Mouse (Mus musculus) G1E-ER4 (cell line): ENCODE measurements around the gene Slc24a3. TPM values are rescaled to one million over a fixed set of nuclear protein-coding genes. Genes with fewer than 3 reads are reported as not detected.

ENCODE experiments used
- GATA1 ChIP-seq: IDR thresholded peaks from one replicate; pipeline ENCODE4 v1.8.0; 2012; ENCODE audit warnings: low read length, inconsistent platforms
- polyA plus RNA-seq: library from polyadenylated mRNA; stranded (reverse); fragments of >175 nt; gene quantifications from 2 replicates; pipeline ENCODE4 v1.2.3, GENCODE M21; 2012

Gene Slc24a3
- polyA plus RNA-seq, 1 experiment = not detected

DNA sequence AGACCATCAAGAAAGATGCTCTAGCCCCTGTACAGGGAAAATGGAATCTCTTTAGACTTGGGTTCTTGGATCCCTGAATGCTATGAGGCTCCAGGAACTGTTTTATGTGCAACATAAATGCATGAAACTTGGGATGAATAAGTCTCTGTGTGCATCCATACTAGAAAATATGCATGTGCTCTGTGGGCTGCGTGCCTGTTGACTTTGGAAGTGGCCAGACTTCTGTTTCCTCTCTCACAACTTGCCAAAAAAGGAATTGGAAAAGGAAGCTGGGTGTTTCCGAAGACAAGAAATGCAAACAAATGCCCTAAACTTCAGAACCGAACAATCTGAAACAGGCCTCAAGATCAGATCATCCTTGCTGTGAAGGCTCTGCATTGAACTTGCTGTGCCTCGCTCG lies 466.3 kb downstream of the Slc24a3 start:
- TF ChIP-seq GATA1 = no peak

GRCm38 (mm10) chr2:145640255-145640984 lies 472.9 kb downstream of the Slc24a3 start:
- TF ChIP-seq GATA1 = no peak

GRCm38 (mm10) chr2:145655373-145655960 lies 487.9 kb downstream of the Slc24a3 start:
- TF ChIP-seq GATA1 = no peak

- TF ChIP-seq GATA1 = no peak
Observed at GRCm38 (mm10) chr2:145656121-145656520, 488.6 kb downstream of the Slc24a3 start.

- no peak for TF ChIP-seq GATA1
Observed at GRCm38 (mm10) chr2:145656716-145657115, 489.2 kb downstream of the Slc24a3 start.

- TF ChIP-seq GATA1 = no peak
Observed at GRCm38 (mm10) chr2:145661242-145661641, 493.7 kb downstream of the Slc24a3 start.

DNA sequence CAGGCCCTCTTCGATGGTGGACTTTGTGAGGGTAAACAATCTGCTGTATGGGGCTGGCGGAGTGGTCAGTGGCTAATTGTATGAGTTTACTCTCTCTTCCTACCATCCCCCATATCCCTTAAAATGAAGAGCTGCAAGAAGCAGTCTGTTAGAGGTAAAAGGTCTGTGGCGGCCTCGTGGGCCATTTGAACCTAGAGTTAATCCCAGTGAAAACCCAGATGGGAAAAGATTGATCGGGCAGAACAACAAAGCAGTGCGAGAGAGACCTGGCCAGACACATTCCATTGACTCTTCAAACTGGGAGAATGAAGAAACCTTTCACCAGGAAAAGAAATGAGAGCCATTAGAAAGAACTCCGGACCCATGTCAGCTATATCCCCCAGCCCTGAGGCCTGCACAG lies 496.3 kb downstream of the Slc24a3 start:
- TF ChIP-seq GATA1 = no peak

GRCm38 (mm10) chr2:145664311-145664710 lies 496.8 kb downstream of the Slc24a3 start:
- no peak for TF ChIP-seq GATA1

- no peak for TF ChIP-seq GATA1
Observed at GRCm38 (mm10) chr2:145668135-145668534, 500.6 kb downstream of the Slc24a3 start.

DNA sequence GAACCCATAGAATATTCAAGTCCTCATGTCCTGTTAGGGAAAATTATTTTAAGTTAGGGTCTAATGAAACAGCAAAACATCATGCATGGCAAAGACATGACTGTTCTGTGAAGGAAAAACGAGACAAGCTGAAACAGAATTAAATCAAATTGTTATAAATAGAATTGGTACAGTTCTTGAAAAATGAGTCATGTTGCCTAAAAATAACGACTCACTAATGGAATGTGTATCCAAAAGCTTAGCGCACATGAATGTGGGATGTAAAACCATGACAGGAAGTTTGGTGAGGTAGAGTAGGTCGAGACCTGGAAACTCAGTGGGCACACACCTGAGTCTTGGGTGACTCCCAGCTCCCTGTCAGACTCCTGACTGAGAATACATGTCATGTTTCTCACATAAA lies 502.6 kb downstream of the Slc24a3 start:
- no peak for TF ChIP-seq GATA1

GRCm38 (mm10) chr2:145674496-145675141 lies 507.1 kb downstream of the Slc24a3 start:
- no peak for TF ChIP-seq GATA1

- no peak for TF ChIP-seq GATA1
Observed at GRCm38 (mm10) chr2:145675142-145675755, 507.7 kb downstream of the Slc24a3 start, which contains the start of gene Rin2. Rin2 (plus strand) TSS chr2:145675215.

DNA sequence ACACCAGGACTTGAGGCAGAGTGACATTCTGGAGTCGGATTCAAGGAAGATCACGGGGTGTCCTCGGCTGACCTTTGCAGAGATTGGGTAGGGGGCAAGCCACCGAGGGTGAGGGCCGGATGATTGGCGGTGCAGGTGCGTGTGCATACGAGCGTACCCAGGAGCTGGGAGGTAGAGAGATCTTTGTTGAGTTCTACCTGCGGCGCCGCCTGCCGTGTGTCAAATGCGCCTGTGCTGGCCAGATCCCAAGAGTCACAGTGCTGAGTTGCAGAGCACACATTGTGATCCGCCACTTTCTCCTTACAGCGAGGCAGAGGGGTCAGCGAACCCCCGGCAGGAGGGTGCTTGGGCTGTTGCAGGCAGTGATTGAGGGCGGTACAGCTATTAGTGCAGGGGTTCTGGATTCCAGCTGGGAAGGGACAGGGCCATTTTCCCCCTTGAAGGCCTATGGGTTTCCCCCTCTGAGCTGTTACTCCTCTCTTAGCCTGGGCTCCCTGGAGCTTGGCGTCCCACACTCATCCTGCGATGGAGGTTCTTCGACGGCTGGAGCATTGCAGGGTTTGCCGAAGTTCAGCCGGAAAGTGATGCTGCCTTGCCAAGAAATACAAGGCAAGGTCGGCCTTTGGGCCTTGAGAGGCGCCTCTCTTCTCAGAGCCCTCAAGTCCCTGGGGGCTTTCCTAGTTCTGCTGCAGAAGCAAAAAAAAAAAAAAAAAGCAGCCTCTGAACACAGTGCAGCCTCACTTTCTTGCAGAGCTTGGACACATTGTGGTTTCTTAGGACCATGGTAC lies 508.4 kb downstream of the Slc24a3 start:
- no peak for TF ChIP-seq GATA1

DNA sequence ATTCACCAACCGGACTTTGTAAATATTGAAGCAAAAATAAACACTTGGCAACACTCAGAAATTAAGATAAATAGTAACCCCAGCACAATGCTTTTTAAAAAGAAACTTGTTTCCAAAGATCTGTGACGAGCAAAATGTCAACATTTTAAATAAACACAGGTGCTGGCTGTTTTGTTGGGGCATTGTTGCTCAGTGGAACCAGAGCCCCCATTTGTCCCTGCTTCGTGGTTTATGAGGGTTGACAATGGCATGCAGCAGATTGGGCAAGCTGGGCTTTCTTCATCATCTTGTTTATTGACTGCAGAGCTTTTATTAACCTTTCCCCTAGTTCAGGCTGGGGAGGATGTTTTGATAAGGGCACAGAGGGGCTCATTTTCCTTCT lies 509.0 kb downstream of the Slc24a3 start:
- no peak for TF ChIP-seq GATA1

GRCm38 (mm10) chr2:145676936-145677335 lies 509.4 kb downstream of the Slc24a3 start:
- TF ChIP-seq GATA1 = no peak

DNA sequence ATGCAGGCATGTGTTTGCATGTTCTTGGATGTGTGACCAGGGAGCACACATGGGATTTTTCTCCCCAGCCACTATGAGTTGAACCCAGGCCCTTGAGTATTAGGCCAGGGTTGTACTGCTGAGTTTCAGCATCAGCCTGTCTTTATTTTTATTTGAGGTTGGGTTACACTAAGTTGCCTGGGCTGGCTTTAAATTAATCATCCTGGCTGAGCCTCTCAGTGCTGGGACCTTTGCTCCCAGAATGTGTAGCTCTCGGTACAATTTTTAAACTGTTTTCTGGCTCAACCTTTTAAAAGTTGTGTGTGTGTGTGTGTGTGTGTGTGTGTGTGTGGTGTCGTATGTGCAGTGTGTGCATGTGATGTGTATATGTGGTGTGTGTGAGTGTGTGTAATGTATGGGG lies 512.6 kb downstream of the Slc24a3 start:
- no peak for TF ChIP-seq GATA1

GRCm38 (mm10) chr2:145680762-145681161 lies 513.2 kb downstream of the Slc24a3 start:
- TF ChIP-seq GATA1 = no peak
